Mouse (Mus musculus) cerebellum, postnatal 10 days (tissue): ENCODE measurements around the gene Fibp.
A peak's percentile ranks its signal among the peaks of the same experiment; 100 is the strongest.

ENCODE experiments used
- DNase-seq, 2 experiments: peaks; one replicate each; pipeline ENCODE4 v3.0.0; 2021; ENCODE audit warnings: mixed read lengths in 2 of 2

Fibp gene

DNA sequence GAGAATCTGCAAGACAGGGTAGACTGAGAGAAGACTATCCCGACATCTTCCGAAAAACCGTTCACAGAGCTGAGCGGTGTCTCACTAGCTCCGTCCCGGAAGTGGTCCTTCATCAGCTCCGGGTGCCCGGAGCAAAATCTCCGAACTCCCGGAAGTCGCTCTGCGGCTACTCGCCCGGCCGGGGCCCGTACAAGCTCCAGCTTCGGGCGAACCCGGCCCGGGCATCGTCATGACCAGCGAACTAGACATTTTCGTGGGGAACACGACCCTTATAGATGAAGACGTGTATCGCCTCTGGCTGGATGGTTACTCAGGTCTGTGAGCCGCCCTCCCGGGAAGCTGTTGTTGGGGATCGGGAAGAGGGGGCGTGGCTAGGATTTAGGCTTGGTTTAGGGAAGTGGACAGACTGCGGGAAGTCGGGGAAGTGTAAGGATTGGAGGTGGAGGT, at the start of gene Fibp:
Fibp (plus strand) TSS at position 151 of the 447 bp plus-strand sequence.
- peak; percentile 92 to 93 for DNase-seq

- no peak for DNase-seq
Observed at GRCm38 (mm10) chr19:5410641-5411040, 49.8 kb upstream of the Fibp start.

- no peak for DNase-seq
Observed at GRCm38 (mm10) chr19:5411961-5412360, 48.5 kb upstream of the Fibp start.

DNA sequence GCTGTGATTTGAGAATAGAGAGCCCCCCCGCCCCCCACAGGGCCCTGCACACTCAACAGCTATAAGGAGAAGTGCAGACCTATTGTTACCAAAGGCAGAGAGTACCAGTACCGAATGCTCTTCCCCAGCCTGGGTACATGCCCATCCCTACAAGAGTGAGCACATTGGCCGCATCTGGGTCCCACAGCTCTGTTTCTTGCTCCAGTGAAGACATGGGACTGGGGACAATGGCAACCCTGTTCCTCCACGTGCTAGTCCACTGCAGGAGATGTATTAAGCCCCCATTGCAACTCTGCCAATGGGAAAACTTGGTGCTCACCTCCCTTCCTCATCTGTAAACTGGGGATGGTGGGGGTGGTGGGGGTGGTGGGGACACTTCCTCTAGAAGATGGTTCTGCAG, 46.6 kb upstream of the Fibp start:
- peak in 1 of 2 experiments; percentile 0 for DNase-seq

DNA sequence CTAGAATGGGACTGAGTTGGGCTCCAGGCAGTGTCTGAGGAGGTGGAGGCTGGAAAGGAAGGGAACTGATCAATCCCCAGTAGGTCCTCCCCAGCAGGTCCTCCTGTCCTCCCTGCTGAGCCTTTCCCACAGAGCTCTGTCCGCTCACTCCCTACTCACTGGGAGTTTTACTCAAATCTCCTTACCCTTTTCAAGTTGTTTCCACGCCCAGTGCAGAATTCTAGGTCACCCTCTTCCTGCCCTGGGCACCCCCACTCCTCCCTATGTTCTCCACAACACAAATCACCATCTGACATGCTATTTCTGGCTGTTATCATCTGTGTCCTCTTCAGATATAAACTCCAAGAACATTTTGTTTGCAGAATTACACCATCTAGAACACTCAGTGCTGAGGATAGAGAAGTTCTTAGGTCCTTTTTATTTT, 45.9 kb upstream of the Fibp start:
- peak in 1 of 2 experiments; percentile 0 for DNase-seq

DNA sequence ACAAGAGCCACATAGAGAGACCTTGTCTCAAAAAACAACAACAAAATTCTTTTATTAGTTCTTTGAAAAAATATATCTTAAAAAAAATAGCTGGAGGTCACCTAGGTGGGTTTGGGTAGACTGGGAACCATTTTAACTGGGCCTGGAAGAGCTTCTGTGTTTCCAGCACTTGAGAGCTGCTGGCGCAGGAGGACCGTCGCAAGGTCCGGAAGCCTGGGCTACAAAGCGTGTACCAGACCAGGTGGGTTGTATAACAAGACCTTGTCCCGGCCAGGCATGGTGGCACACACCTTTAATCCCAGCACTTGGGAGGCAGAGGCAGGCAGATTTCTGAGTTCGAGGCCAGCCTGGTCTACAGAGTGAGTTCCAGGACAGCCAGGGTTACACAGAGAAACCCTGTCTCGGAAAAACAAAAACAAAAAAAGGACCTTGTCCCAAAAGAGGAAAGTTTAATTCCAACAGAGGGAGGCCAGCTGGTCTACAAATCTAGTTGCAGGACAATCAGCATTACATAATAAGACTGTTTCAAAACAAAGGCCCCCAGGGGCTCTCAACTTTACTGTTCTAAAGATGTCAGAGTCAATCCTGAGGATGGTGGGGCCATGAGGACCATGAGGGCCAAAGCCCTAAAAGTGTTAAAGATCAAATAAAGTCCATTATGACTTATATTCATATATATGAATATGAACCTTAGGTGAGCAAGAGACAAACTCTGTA, 41.5 kb upstream of the Fibp start:
- no peak for DNase-seq

DNA sequence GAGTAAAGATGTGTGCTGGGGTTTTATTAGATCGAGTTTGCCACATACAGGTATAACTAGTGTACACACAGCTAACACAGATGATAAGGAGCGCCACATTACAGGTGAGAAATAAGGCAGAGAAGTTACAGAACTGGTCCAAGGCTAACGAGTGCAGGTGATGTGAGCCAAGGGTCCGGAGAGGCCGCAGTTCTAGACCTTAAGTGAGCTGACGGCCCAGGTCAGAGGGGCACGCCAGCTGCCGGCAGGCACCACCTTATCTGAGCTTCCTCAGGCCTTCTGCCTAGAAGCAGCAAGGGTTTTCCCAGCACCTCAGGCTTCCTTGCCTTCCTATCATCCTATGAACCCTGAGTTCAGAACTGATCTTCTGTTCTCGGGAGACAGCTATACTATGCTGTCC, 40.8 kb upstream of the Fibp start:
- no peak for DNase-seq

DNA sequence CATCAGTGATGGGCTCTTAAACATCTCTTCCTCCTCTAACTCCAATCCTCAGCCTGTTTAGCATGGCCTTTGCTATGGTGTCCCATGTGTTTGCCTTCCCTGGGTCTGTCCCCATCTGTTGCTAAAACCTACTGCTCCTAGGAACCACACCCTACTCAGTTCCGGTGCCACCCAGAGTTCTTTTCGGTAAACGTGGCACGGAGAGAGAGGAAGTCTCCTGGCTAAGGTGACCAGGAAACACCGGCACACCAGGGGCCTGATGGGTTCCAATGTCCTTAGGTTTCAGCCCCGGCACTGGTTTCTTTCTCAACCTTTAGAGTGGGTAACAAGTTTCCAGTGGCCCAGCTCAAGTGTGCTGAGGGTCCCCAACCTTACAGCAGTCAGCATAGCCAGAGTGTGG, 39.8 kb upstream of the Fibp start:
- no peak for DNase-seq

- DNase-seq = peak in 1 of 2 experiments; percentile 44
Observed at GRCm38 (mm10) chr19:5421784-5422183, 38.6 kb upstream of the Fibp start.

GRCm38 (mm10) chr19:5422267-5422666, 38.1 kb upstream of the Fibp start:
- peak; percentile 58 to 63 for DNase-seq

- peak in 1 of 2 experiments; percentile 26 for DNase-seq
Observed at GRCm38 (mm10) chr19:5422895-5423443, 37.4 kb upstream of the Fibp start.

- DNase-seq = peak in 1 of 2 experiments; percentile 29
Observed at GRCm38 (mm10) chr19:5423561-5423960, 36.9 kb upstream of the Fibp start.

GRCm38 (mm10) chr19:5424092-5424781, 36.2 kb upstream of the Fibp start:
- DNase-seq = peak; percentile 86

GRCm38 (mm10) chr19:5424782-5425741, 35.4 kb upstream of the Fibp start, which contains the start of the genes Drap1 and AI837181:
TSS of gene Drap1 (minus strand) at chr19:5424979.
TSS of gene AI837181 (plus strand) at chr19:5425144.
- peak; percentile 99 for DNase-seq

DNA sequence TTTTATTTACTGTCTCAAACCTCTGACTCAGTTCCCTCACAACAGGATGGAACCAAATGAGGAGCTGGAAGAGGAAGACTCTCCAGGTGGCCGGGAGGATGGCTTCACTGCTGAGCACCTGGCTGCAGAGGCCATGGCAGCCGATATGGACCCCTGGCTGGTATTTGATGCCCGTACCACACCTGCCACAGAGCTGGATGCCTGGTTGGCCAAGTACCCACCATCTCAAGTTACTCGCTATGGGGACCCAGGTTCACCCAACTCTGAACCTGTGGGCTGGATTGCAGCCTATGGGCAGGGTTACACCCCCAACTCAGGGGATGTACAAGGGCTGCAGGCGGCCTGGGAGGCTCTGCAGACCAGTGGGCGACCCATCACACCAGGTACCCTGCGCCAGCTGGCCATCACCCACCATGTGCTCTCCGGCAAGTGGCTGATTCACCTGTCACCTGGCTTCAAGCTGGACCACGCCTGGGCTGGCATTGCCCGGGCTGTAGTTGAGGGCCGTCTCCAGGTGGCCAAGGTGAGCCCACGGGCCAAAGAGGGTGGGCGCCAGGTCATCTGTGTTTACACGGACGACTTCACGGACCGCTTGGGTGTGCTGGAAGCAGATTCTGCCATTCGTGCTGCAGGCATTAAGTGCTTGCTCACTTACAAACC, 34.4 kb upstream of the Fibp start:
- DNase-seq = peak; percentile 46 to 47

GRCm38 (mm10) chr19:5426640-5427290, 33.6 kb upstream of the Fibp start:
- no peak for DNase-seq

DNA sequence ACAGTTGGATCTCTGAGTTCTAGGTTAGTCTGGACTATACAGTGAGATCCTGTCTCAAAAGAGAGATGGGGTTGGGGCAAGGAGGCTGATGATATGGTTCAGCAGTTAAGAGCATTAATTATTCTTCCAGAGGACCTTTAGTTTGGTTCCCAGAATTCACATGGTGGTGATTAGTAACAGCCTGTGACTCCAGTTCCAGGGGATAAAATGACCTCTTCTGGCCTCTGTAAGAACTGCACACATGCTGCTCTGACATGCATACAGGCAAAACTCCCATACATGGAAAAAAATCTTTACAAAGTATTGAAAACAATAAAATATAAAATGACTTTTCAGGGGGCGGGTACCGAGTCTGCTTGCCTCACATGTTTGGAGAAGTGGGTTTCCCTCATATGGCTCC, 32.3 kb upstream of the Fibp start:
- peak; percentile 48 to 60 for DNase-seq

GRCm38 (mm10) chr19:5429219-5429618, 31.2 kb upstream of the Fibp start:
- DNase-seq = no peak

DNA sequence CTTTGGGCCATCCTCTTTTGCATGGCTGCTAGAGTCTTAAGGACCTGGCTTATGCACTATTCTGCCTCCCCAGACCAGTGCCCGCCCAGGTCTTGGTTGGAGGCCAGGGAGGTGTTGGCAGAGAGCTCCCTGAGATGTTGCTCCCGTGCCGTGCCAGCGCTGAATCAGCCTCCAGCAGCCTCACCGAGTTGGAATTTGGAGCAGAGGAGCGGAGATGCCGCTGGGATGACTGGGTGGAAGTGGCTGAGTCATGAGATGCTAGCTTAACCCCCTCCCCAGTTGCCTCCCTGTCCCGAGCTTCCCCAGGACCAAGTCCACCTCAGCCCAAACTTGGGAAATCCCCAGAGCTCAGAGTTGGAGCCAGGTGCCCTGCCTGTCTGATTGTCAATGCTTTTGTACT, 30.6 kb upstream of the Fibp start:
- peak; percentile 80 to 85 for DNase-seq

DNA sequence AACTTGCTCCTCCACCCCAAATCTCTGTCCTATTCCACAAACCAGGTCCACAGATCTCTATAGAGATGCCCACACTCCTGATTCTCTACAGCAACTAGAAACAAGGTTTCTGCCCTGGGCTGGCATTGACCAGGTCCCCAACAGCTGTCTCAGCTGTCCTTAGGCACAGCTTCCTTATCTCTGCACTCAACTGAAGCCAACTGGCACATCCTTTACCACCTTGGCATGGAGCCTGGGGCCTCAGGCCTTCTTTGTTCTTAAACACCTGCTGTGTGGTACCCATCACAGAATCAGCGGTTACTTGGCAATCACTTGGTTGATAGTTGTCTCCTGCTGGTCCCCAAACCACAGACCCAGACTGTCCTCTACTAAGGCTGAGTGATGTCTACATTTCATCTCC, 30.0 kb upstream of the Fibp start:
- DNase-seq = peak; percentile 60 to 66

- no peak for DNase-seq
Observed at GRCm38 (mm10) chr19:5431911-5432464, 28.4 kb upstream of the Fibp start.
